Mouse (Mus musculus) ovary, adult 18-20 months (tissue): ENCODE measurements around the gene Dync2li1.
A peak's percentile ranks its signal among the peaks of the same experiment; 100 is the strongest.

Experiments
- DNase-seq: peaks from one replicate; pipeline ENCODE4 v3.0.0; 2022; ENCODE audit warnings: low spot score, mixed read lengths

Gene Dync2li1

DNA sequence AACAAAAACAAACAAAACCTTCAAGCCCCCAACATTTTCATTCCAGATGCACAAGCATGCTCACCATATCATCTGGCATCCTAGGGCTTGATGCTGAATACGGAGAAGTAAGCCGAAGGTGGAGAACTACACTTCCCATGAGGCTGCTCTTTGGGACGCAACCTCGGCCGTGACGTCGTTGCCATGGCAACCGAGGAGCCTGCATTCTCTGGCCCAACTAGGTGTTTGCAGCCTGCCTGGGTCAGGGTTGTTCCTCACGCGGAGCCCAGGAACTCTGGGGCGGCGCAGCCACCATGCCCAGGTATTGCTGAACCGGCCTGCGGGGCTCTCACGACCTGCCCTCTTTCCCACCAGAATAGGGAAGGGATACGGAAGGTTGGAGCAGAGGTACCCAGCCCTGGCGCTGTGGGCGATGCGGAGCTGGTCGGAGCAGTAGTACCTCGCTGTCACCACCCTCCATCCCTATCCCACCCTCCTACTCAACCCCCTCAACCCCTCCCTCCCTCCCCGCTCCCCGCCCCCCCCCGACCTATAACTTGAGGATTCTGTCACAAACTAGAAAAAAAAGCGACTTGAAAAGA lies at the start of gene Dync2li1:
Gene Dync2li1, plus strand, starts transcription at position 221 of the 581 bp plus-strand sequence.
- peak; percentile 85 for DNase-seq

DNA sequence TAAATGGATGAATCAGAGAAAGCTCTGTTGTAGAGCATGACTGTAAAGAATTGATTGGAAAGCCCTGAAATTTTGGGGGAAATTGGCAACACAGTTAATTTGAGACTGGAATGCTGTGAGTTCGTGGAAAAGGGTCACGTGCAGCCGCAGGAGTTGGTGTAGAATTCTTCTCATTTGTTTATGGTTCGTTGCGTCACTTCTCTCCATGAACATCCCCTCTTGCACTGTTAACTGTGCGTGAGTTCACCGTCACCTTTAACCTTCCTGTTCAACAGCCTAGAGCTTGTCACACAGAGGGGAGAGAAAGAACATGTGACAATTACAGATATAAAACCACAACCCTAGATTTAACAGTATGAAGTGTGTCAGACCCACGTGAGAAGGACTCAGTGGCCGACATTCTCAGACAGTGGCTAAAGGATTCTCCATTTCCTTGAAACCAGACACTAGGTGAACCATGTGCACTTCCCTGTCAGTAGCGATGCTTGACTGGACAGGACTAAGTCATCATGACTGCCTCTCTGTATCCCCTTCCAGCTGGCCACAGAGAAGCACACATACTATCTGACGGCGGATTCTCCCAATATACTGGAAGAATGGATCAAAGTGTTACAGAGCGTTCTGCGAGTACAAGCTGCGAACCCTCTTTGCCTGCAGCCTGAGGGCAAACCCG lies 49.5 kb upstream of the Dync2li1 start:
- no peak for DNase-seq

DNA sequence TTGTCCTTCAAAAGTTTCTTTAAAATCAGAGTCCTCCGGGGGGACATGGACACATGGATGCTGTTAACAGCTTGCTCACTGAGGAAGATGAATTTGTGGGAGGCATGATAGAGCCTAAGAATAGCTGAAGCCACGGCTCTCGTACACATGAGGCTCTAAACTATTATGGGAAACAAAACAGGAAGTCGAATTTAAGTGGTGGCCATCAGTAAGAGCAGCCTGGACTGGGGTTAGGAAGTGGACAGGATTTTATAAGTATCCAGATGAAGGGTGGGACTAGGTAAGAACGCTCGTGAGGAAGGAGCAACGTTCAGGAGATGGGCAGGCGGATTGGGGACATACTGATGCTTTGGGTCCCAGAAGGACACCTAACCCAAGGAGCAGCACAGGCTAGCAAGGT lies 47.0 kb upstream of the Dync2li1 start:
- DNase-seq = no peak

DNA sequence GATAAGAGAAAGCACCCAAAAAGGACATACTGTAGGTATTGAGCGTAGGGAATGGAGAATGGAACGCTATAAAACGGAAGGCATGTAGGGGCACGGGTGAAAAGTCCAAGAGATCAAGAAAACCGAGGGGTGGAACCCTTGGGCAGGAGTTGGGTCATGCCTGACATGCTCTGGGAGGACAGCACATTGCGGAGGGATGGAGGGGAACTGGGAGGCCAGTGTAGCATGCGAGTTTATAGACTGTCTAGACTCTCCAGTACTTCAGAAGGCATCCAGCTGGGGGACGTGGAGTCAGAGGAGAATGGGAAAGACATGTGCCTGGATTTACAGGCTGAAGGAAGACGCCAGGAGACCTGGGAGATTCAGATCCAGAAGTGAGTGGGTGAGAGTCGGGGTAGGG lies 46.5 kb upstream of the Dync2li1 start:
- no peak for DNase-seq

DNA sequence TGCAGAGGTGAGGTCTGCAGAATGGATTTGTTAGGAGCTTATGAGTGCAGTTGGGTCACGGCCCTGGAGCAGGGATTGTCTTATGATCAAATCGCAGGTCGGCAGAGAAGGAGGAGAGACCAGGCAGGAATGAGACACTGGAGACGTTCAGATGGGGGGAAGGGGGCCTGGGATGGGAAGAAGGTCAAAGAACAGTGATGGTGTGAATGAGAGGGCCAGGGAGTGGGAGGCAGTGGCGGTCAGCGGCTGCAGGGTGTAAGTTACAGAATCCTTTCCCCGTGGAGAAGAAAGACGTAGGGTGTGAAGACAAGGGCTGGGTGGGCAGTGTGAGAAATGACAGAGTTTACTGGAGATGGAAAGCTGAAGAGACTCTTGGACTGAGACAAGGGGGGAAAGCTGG lies 45.5 kb upstream of the Dync2li1 start:
- DNase-seq = no peak

DNA sequence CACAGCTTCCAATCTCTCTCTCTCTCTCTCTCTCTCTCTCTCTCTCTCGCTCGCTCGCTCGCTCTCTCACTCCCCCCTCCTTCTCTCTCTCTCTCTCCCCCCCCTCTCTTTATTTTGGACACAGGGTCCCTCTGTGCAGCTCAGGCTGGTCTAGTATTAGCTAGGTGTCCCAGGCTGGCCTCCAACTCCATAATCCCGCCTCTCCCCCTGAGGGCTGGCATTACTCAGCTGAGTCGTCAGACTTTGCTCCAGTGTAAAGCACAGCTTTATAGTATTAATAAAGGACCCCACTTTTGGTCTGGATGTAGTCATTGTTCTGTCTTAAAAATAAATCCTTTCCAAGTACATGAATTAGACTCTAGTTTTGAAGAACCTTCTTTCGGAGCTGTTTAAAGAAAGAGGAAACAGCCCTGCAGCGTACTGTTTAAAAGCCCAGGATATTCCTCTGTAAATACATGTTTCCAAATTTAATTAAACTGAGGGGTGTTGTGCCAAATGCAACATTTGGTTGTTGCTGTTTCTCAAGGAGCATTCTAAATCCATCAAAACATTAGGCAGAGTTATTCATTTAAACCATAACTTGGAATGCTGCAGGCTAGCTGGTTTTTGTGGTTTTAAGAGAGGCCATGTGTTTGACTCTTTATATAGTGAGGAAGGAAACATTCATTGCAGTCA lies 44.4 kb upstream of the Dync2li1 start:
- DNase-seq = no peak

DNA sequence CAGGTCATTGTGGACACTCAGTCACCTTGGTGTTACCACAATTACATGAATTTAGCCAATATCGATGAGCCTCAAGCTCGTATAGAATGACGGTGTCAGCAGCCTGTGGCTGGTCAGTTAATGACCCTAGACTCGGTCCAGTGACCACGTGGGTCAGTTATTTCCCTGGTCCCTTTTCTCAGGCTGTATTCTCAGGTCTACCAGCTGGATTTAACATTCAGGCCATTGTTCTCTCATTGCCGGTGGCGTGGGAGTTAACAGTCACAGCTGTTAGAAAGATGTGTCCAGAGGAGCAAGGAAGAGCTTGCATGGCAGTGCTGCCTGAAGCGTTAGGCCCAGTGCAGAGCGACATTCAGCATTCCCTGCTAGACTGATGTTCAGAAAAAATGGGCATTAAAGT lies 42.2 kb upstream of the Dync2li1 start:
- DNase-seq = no peak

DNA sequence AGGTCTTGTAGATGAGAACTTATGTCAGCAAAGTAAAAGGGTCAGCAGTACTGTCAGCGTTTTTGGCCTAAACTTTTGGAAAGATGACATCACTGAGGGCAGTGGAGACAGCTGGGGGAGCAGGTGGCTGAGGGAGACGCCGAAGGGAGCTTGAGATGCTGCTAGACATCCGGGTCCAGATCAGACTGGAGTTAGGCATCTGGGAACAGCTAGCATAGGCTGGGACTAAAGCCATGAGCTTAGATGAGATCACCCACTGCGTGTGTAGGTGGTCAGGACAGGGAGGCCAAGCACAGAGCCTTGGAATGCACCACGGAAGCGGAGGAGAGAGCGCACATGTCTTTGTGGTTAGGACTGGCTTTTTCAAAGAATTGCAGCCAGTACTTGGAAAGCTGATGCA lies 41.2 kb upstream of the Dync2li1 start:
- no peak for DNase-seq

DNA sequence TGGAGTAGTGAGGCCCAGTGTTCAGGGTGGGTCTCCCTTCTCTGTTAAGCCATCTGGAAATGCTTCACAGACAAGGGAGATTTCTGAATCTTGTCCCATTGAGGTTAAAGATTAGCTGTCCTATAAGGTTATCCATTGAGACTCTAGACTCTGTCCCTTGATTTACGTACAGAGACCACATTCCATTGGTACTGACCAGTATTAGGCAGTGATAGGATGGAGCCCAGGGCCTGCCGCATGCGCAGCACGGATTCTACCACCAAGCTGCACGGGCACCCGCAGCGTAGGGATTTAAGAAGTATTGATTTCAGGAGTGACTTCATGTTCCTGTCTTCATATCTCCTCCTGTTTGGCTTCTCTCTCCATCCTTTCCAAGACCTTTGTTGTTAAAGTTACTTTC lies 36.2 kb upstream of the Dync2li1 start:
- DNase-seq = no peak

DNA sequence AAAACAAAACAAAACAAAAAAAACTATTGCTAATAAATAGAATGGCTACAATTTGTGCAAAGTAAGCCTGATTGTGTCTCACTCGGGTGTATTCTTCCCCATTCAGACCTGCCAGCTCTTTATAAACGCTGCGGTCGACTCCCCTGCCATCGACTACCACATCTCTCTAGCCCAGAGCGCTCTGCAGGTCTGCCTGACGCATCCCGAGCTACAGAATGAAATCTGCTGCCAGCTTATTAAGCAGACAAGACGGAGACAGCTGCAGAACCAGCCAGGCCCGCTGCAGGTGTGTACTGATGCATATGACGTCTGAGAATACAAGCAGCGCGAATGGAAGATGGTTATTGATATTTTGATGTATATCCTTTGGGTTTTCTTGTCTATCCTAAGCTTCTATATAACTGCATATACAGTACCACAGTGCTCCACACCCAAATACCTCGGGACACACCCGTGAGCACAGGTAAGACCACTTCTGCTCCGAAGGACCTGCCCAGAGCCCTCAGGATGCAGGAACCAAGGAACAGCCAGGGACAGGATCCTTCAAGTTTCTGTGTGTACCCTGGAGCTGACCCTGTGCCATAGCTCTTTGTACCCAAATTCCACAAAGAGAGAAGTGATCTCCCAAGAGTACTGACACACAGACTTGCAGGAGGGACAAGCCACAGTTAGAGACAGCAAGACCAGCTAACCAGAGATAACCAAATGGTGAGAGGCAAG lies 34.7 kb upstream of the Dync2li1 start:
- DNase-seq = no peak

DNA sequence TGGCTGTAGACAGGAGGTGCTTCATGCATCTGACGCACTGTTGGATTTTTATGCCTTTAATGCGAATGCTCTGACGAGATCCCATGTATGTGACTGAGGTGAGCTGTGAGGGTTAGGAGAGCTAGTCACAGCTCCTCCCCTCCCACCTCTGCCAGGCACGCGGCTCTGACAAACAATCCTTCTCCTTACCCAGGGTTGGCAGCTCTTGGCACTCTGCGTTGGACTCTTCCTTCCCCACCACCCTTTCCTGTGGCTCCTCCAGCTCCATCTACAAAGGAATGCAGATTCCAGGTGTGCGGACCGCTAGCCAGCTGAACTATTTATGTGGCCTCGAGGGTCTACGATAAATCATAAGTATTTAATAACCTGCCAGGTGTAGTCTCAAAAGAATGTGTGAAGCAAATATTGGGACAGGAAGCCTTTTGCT lies 30.3 kb upstream of the Dync2li1 start:
- DNase-seq = no peak

DNA sequence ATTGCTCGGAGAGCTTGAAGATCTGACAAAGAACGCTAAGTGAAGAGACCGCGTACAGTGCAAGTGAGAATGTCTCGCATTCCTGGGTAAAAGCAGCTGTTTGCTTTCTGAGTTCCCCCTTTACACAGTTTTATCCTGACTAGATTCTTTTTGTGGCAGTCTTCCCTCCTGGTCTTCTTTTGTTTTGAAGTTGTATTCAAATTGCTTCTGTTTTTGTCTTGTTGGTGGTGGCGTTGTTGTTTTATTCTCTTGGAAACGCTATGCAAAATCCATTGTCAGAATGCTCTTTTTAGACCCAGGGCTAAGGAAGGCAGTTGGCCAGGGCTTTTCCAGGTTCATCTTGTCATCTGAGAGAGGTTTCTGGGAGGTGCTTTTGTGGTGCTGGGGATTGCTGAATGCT lies 29.8 kb upstream of the Dync2li1 start:
- DNase-seq = no peak

DNA sequence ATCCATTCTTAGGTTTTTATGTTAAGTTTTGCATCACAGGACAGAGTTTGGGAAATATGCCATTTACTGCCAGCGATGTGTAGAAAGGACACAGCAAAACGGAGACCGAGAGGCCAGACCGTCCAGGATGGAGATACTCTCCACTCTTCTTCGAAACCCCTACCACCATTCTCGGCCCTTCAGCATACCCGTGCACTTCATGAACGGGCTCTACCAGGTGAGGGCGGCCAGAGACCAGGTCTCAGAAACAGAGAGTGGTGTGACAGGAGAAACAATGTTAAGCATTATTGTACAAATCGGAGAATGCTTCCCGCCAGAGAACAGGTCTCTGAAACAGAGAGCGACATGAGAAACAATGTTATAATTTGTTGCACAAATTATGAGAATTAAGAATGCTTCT lies 28.4 kb upstream of the Dync2li1 start:
- no peak for DNase-seq

DNA sequence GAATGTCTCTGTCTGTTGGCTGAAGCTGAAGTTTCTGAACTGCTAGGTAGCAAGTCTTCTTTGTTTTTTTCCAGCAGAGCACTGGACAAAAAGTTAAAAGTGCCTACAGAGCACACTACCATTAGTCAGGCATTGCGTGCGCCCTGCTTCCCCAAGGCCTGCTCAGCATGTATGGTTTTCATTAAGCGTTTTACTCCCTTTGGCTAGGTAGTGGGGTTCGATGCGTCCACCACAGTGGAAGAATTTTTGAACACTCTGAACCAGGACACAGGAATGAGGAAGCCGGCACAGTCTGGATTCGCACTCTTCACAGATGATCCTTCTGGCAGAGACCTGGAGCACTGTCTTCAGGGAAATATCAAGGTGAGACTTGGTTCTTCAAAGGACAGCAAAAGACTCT lies 27.4 kb upstream of the Dync2li1 start:
- DNase-seq = no peak

DNA sequence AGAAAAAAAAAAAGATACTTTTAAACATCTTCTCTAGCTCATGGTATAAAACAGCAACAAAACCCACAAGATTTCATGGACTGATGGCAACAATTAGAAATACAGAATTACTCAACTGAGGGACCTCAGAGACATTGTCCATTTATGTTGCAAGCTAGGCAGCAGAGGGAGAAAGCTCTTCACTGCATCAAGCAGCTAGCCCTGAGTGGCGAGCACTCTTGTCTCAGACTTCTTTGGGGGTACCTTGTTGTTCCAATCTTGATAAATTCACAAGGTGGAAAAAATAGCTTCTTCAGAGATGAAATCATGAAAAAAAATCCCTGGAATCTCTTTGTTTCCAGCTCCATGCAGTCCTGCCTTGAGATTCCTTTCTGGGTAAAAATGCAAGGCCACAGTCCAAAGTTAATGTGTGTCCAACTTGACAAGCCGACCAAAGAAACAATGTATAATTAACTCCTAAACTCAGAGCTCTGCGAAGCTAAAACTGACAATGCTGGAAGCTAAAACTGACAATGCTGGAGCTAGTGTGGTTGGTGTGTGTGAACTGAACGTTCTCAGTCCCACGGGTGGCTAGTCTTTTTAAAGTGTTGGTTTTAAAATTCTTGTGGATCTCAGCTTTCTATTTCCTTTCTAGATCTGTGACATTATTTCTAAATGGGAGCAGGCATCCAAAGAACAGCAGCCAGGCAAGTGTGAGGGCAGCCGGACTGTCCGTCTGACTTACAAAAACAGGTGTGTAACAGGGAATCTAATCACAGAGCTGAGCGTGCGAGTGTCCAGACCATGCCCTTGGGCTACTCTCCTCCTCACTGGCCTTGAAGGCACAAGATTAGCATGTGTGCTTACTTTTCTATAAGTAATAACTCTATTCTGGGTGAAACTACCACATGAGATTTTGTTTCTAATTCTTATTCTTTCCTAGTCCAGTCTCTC lies 26.0 kb upstream of the Dync2li1 start:
- DNase-seq = no peak

DNA sequence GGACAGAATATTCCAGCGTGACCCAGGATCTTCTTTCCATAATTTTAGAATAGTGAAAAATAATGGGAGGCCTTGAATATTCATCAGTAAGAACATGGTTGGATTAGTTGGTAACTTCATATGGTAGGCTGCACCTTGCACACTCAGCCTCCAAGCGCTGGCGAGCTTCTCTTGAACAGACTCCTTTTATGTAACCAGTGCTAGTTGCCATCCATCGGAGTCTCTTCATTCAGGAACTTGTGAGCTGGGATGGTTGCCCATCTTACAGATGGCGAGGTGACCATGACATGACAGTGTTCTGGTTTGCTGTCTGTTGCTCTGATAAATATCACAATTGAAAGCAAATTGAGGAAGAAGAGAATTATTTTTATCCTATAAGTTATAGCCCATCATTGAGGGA lies 24.5 kb upstream of the Dync2li1 start:
- DNase-seq = no peak

DNA sequence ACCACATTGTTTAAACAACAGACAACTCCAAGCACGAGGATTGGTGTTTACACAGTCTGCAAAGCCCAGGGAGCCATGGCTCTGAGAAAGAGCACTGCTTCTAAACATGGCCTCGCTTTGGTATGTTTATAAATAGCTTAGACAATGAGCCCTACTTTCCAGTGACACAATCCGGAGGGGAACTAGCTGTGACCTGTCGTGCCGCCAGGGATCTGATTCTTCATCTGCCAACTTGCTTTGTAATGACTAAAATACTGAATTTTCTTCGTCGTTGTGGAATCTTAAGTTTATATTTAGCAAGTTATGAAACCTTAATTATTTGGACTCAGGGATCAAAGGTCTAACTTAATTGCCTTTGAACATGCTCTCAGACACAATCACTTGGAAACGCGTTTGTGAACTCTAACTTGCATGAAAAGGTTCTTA lies 23.1 kb upstream of the Dync2li1 start:
- DNase-seq = no peak

DNA sequence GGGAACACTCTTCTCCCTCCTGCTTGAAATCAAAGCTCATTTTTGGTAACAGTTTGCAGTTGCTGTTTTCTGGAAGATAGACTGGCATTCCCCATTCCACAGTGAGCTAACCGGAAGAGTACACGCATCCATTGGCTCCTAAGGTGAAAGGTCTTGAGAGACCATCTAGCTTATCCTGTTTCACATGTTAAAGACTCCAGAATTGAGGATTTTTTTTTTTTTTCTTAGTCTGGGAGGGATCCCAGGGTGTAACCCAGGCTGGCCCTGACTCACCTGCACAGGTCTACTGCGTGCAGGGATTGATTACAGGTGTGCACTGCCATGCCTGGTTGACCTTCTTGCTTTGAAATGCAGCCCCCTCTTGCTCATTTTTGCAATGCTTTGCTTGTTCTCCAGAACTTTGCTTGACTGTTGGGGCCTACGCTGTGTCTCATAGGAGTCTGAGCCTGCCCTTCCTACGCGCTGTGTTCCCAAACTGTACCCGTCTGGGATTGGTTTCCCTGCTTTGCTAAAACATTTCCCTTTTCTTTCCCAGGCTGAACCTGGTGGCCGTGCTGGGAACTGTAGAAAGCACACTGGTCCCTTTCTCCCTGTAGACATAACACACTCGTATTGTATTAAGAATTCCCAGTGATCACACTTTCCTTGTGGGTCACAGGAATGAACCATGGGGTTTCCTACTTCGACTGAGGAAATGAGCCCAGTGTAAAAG lies 22.4 kb upstream of the Dync2li1 start:
- no peak for DNase-seq

DNA sequence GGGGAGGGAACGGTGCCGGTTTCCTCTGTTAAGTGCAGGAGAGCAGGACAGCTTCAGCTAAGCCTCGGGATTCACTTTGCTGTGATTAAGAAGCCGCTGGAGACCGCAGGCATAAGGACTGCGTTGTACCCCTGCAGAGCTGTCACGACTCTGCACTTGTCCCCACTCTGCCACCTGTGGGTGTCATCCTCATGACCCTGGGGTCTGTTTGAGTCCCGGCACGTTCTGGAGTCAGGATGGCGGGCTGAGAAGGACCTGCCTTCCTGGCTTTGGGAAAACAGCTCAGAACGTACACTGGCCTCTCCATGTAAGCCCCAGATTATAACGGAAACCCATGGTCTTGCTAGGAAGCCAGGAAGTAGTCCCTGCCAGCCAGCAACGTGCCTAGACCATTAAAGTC lies 19.3 kb upstream of the Dync2li1 start:
- no peak for DNase-seq

DNA sequence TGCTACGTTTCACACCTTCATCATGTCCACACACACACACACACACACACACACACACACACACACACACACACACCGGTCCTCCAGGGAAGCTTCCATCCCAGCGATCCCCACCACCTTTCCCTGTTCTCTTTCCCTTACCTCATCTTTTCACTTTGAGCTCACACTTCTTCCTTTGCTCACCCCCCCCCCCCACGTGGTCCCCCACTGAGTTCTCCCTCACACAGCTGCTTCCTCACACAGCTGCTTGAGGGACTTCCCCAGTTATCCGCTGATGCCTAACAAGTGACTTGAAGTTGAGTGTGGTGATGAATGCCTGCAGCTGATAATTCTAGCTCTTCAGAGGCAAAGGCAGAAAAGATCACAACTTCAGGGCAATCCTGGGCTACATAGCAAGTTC lies 18.7 kb upstream of the Dync2li1 start:
- no peak for DNase-seq

DNA sequence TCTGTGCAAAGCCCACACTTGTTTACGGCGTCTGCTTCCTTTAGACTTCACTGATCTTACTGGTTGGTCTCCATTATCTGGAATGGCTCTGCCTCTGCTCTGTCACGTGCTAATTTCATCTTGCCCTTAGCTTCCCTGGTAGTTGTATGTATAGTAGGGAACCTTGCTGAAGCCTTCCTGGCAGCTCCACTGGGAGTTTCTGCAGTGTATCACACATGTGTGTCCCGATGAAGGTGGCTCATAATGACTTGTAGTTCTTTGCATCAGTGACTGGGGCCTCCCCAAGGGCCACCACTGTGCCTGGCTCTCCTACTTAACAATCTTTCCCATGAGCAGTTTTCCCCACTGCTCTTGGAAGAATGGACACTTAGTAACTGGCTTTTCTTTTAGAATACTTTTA lies 17.7 kb upstream of the Dync2li1 start:
- DNase-seq = no peak
